Mouse (Mus musculus): Measurements from ENCODE around the gene Bcas3.

DNA sequence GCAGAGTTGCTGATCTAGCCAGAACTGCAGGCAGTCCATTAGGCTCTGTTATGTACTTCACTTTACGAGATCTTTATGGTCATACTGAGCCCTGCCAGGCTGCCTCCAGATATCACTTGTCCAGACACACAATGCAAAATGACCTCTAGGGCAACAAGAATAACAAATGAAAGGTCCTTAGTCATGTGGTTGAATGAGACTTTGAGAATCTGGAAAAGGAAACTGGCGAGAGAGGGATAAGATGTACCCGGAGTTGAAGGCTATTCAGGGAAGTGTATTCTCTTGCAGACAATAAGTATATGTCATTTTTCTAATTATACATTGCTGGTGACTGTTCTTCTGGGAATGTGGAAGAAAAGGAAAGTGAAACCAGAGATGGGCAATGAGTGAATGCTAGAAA, 218.1 kb downstream of the Bcas3 start:
- TF ChIP-seq CTCF (IDR thresholded peaks at IDR 0.05; ENCODE audit: low read depth, low read length) = no peak
- TF ChIP-seq POLR2A (IDR thresholded peaks at IDR 0.05; ENCODE audit: insufficient read depth, low read length) = no peak
- no peak for TF ChIP-seq EP300 (IDR thresholded peaks at IDR 0.05; ENCODE audit: insufficient read depth, low read depth, low read length)
